Mouse (Mus musculus) gonadal fat pad, adult 2 months (tissue): ENCODE measurements around the gene Tcl1. TPM values are rescaled to one million over a fixed set of nuclear protein-coding genes. Genes with fewer than 3 reads are reported as not detected.
"Not testable (repeated sequence)": the region's sequence is repeated elsewhere in the genome, so short reads cannot be mapped to it uniquely, and the experiment has no call there.

Source experiments
- DNase-seq: peaks from one replicate; pipeline ENCODE4 v3.0.0-alpha.2; 2012; ENCODE audit warnings: low read depth
- polyA plus RNA-seq: library from polyadenylated mRNA; depleted of rRNA; stranded (reverse); fragments of >200 nt; gene quantifications from 2 replicates; pipeline ENCODE4 v1.2.3, GENCODE M21; 2012; rRNA removed

Tcl1 gene
- polyA plus RNA-seq, 1 experiment = not detected

DNA sequence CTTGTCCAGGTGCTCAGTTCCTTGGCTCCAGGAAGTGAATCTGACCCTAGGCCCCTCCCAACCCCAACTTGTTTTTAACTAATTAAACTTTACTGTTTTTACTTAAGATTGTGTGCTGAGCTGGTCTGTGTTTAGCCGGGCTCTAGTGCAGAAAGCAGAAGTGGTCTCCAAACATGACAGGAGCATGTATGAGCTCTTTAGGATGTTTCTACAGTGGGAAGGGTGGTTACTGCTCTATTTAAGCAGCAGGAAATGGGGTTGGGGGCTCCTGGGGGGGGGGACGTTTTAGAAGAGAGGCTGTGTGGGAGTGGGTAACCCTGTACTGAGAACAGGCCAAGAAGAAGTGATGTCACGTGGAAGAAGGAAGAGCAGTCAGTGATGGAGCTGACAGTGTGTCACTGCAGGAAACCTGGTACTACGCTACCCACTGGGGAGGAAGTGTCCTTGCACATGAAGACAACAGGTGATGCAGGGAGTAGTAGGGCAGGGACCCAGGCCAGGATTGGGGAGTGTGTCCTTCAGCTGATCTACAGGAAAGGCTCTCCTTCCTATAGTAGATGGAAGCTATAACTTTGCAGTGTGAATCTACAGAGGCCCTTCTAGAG, 41.5 kb downstream of the Tcl1 start:
- not testable (repeated sequence) for DNase-seq

- not testable (repeated sequence) for DNase-seq
Measured at GRCm38 (mm10) chr12:105176044-105176443, 46.5 kb downstream of the Tcl1 start, which contains the start of gene Tcl1b5. TSS of gene Tcl1b5 (plus strand) at chr12:105176344.

GRCm38 (mm10) chr12:105174318-105174717, 48.3 kb downstream of the Tcl1 start:
- DNase-seq = not testable (repeated sequence)

- no peak for DNase-seq
Measured at GRCm38 (mm10) chr12:105173366-105173765, 49.2 kb downstream of the Tcl1 start.

Other genes starting within 250 kb of the Tcl1 start
- gene Syne3, start 213.0 kb downstream of the Tcl1 start, polyA plus RNA-seq = 3.4 TPM in 2 replicates
- 63.7 and 93.0 TPM in 2 replicates for gene Glrx5, start 190.1 kb downstream of the Tcl1 start, polyA plus RNA-seq
- not detected in 2 replicates for gene Tcl1b2, start 76.8 kb downstream of the Tcl1 start, polyA plus RNA-seq
- not detected in 2 replicates for gene Tcl1b1, start 63.1 kb downstream of the Tcl1 start, polyA plus RNA-seq
- not detected in 2 replicates for gene Tcl1b5, start 46.4 kb downstream of the Tcl1 start, polyA plus RNA-seq
- gene Tcl1b3, start 31.8 kb downstream of the Tcl1 start, polyA plus RNA-seq = not detected in 2 replicates
- not detected in 2 replicates for gene Tcl1b4, start 20.8 kb downstream of the Tcl1 start, polyA plus RNA-seq
- not detected in 2 replicates for gene Tunar, start 111.1 kb upstream of the Tcl1 start, polyA plus RNA-seq
- 8.5 and 12.0 TPM in 2 replicates for gene D430019H16Rik, start 231.1 kb upstream of the Tcl1 start, polyA plus RNA-seq